Comparison of ENCODE assay signal across 23 mouse cellular contexts in genomic region chrX:151509906-151510305, GRCm38 (mm10). TPM values are rescaled to one million over a fixed set of nuclear protein-coding genes. Genes with fewer than 3 reads are reported as not detected.
A peak's percentile ranks its signal among the peaks of the same experiment; 100 is the strongest.
DNase-seq lines count a peak whose midpoint lies in the region; ATAC-seq and TF ChIP-seq lines count a peak whose summit lies in the region.
"Had no signal": no experiment of that assay in that cellular context is flagged by ENCODE, and none has a peak within 500 bp of the region (broad histone marks: within the 10 kb centered on the region; RNA-seq: fewer than 3 reads in every experiment).

No protein-coding gene starts in this region.

- no peaks in the 10 kb centered on the region for H3K9me3 ChIP-seq in intestine, embryonic 16.5 days (ENCODE audit: control insufficient read depth, low read length)
- no peaks in the 10 kb centered on the region for H3K9me3 ChIP-seq in kidney, embryonic 16.5 days (ENCODE audit: low read length)
- H3K9me3 ChIP-seq: G1E had no signal

- CTCF ChIA-PET in Patski (lab: Charles Lee) = no interaction called here

- no peak overlapping the region for H3K9ac ChIP-seq in intestine, embryonic 16.5 days (ENCODE audit: low read depth, low read length)
- H3K9ac ChIP-seq in kidney, embryonic 16.5 days (replicated peaks; ENCODE audit: low read length) = no peak overlapping the region

- H3K27ac ChIP-seq in intestine, embryonic 16.5 days (ENCODE audit: low read length) = no peak overlapping the region
- no peak overlapping the region for H3K27ac ChIP-seq in kidney, embryonic 16.5 days (ENCODE audit: low read length)

- H3K27me3 ChIP-seq in Patski = peaks cover 4% of the 10 kb centered on the region
- H3K27me3 ChIP-seq in intestine, embryonic 16.5 days (replicated peaks; ENCODE audit: control insufficient read depth, insufficient read depth, low read length) = no peaks in the 10 kb centered on the region
- peaks cover 3% of the 10 kb centered on the region; the same call in 1 of the 2 replicates for H3K27me3 ChIP-seq in kidney, embryonic 16.5 days (ENCODE audit: insufficient read depth, low read length)
- H3K27me3 ChIP-seq: CH12.LX had no signal

- ATAC-seq in Patski = peak; percentile 84
- no peak for ATAC-seq in intestine, embryonic 16.5 days
- no peak for ATAC-seq in kidney, embryonic 16.5 days (ENCODE audit: low FRiP score, low TSS enrichment)
- ATAC-seq: activated CD4-positive, CD25-positive, alpha-beta regulatory T cell, adult 4 months; CD4-positive, CD25-positive, alpha-beta regulatory T cell, adult 4 months had no signal

- no peaks in the 10 kb centered on the region for H3K4me1 ChIP-seq in intestine, embryonic 16.5 days (ENCODE audit: control insufficient read depth, insufficient read depth, low read length)
- H3K4me1 ChIP-seq in kidney, embryonic 16.5 days (ENCODE audit: insufficient read depth, low read length) = no peaks in the 10 kb centered on the region

- H3K36me3 ChIP-seq in intestine, embryonic 16.5 days (ENCODE audit: control insufficient read depth, insufficient read depth, low read length) = no peaks in the 10 kb centered on the region
- H3K36me3 ChIP-seq in kidney, embryonic 16.5 days (ENCODE audit: insufficient read depth, low read length) = no peaks in the 10 kb centered on the region
- H3K36me3 ChIP-seq: G1E had no signal

- POLR2A ChIA-PET in Patski (lab: Charles Lee) = no interaction called here

- DNase-seq in Muller cell, postnatal 12 days (ENCODE audit: inconsistent ontology term) = peak; percentile 18
- DNase-seq in Patski (ENCODE audit: low read depth, low spot score) = no peak
- peak; percentile 51 for DNase-seq in fat pad, adult 2 months (ENCODE audit: extremely low read depth, low read depth, low spot score)
- peak; percentile 57 for DNase-seq in gonadal fat pad, adult 2 months (ENCODE audit: low read depth)
- no peak for DNase-seq in urinary bladder, postnatal 4 days (ENCODE audit: low spot score in 2 of 2)
- DNase-seq in lung, postnatal 4 days = no peak
- DNase-seq: adrenal gland, adult 2 months; adrenal gland, adult 8-10 months; adrenal gland, postnatal 10 days; adrenal gland, postnatal 14 days; adrenal gland, postnatal 25 days; adrenal gland, postnatal 36 days; B cell, adult 2 months; cerebellum, adult 11 months; cerebellum, adult 11-12 months; cerebellum, adult 18-20 months; cerebellum, adult 2 months had no signal

- no peak for TF ChIP-seq CTCF in Patski (IDR thresholded peaks at IDR 0.05)

- 93% methylated on average over 1 of the region's 1 CpGs for WGBS in intestine, embryonic 16.5 days
- WGBS in kidney, embryonic 16.5 days = 92% methylated on average over 1 of the region's 1 CpGs

- no peak overlapping the region for H3K4me2 ChIP-seq in intestine, embryonic 16.5 days (ENCODE audit: low read depth, low read length)
- H3K4me2 ChIP-seq in kidney, embryonic 16.5 days (replicated peaks; ENCODE audit: low read depth, low read length) = no peak overlapping the region

- in situ Hi-C loops in Patski (cut with MboI; ENCODE audit: low pct_unique_long_range_greater_than_20kb) = loop anchor here (25.0 kb wide), 1 partner anchor 502 kb away; the partner anchor contains the start of genes Hsd17b10, Ribc1 and Smc1a

- no peak overlapping the region for H3K4me3 ChIP-seq in intestine, embryonic 16.5 days (ENCODE audit: low read length)
- H3K4me3 ChIP-seq in kidney, embryonic 16.5 days (ENCODE audit: low read length) = no peak overlapping the region

RNA-seq across cellular contexts. Expression of gene Phf8, which starts 10.6 kb away (rescaled TPM):
- 13.4 TPM for polyA plus RNA-seq in Patski (2021)
- 36.6 and 38.4 TPM in 2 replicates for polyA plus RNA-seq in gonadal fat pad, adult 2 months (2012; rRNA removed)
- 11.3 and 11.5 TPM in 2 replicates for polyA plus RNA-seq in intestine, embryonic 16.5 days (2015; fragmentation: Nextera tagmentation; extraction: Ambion mirVana)
- 17.2 and 19.2 TPM in 2 replicates for polyA plus RNA-seq in kidney, embryonic 16.5 days (2015; fragmentation: Nextera tagmentation; extraction: Ambion mirVana)

Comparison
In these comparisons a context has a peak if more than half of its experiments do, and no peak if none do; other contexts are left out.
1. DNase-seq: peak in Muller cell, postnatal 12 days (single experiment), fat pad, adult 2 months (single experiment) and gonadal fat pad, adult 2 months (single experiment); none in Patski (single experiment), urinary bladder, postnatal 4 days (0 of 2) and lung, postnatal 4 days (0 of 2).